Mouse (Mus musculus): Measurements from ENCODE around the gene Ephb6. TPM values are rescaled to one million over a fixed set of nuclear protein-coding genes. Genes with fewer than 3 reads are reported as not detected.
A peak's percentile ranks its signal among the peaks of the same experiment; 100 is the strongest.
"Not testable (repeated sequence)": the region's sequence is repeated elsewhere in the genome, so short reads cannot be mapped to it uniquely, and the experiment has no call there.

Gene Ephb6
- 11.7 and 11.8 TPM in 2 replicates for polyA plus RNA-seq (2014; fragmentation: Nextera tagmentation; extraction: Ambion mirVana)

DNA sequence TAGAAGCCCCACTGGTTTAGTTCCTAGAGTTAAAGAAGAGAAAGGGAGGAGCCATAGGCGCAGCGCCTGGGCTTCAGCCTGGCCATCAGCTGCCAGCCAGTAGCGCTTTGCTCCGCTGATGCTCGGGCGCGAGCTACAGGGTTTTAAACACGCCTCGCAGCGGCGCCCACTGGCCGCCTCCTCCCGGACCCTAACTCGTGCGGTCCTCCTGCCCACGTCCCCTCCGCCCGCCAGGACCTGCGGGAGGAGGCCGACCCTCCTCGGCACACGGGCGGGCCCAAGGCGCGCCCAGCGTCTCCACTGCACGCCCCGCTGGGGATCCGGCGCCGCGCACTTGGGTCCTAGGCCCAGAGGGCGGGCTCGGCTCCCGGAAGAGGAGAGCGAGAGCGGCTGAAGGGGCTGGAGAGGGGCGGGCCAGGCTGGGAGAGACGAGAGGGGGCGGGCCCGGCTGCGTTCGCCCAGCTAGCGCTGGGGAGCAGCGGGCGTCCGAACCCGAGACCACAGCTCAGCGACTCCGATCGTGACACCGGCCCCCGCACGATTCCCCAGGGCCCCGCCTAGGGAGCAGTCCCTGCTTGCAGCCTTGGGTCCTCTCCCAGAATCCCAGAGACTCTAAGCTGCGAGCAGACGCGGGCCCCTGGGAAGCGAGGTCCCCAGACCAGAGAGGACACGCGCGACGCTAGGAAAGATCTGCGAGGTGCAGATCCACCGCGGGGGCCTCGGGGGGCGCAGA is at the start of gene Ephb6:
Gene Ephb6 (plus strand): TSS at position 422 of the 733 bp plus-strand sequence.
- H3K4me3 ChIP-seq (ENCODE audit: low read depth, low read length), result peak within 1 kb of the TSS; percentile 69
- ATAC-seq (ENCODE audit: insufficient number of reproducible peaks, insufficient read depth, low FRiP score, low read depth), result peak; percentile 95
- no peaks in the 10 kb centered on the region for H3K27me3 ChIP-seq (ENCODE audit: control insufficient read depth, insufficient read depth, low read length)
- no peaks in the 10 kb centered on the region for H3K36me3 ChIP-seq (ENCODE audit: control insufficient read depth, insufficient read depth, low read length)
- H3K4me2 ChIP-seq (replicated peaks; ENCODE audit: low read depth, low read length), result peak within 1 kb of the TSS; percentile 92
- peak within 1 kb of the TSS; percentile 63 for H3K9ac ChIP-seq (replicated peaks; ENCODE audit: low read depth, low read length)
- H3K27ac ChIP-seq (ENCODE audit: low read length), result peak within 1 kb of the TSS; percentile 91
- H3K4me1 ChIP-seq (ENCODE audit: control insufficient read depth, insufficient read depth, low read length), result 0 out of 2 replicates have a peak, but pooled peaks cover 4% of the 10 kb centered on the region
- WGBS, result under 1% methylated on average over 67 of the region's 68 CpGs
- H3K9me3 ChIP-seq (ENCODE audit: control insufficient read depth, low read depth, low read length), result no peaks in the 10 kb centered on the region

DNA sequence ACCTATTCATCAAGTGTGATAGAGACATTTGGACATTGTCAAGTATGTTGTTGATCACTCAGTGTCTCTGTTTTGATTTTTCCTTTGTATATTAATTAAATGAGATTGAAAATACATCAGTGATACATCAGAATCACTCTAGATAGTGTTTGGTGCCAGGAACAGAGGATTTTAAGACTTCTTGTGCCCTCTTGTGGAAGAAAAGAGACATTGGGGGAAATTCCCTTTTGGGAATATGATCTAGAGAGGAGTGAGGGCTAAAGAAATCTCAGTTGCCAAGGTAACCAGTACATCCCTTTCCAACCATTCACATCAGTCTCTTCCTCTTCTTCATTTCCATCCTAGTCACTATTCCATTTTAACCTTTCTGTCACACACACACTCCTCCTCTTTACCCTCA is 48.9 kb upstream of the Ephb6 start:
- Histone ChIP-seq H3K9ac (replicated peaks; ENCODE audit: low read depth, low read length) (no peak overlapping the region), H3K36me3 (ENCODE audit: control insufficient read depth, insufficient read depth, low read length) (no peaks in the 10 kb centered on the region), H3K9me3 (ENCODE audit: control insufficient read depth, low read depth, low read length) (no peaks in the 10 kb centered on the region), H3K4me1 (ENCODE audit: control insufficient read depth, insufficient read depth, low read length) (no peaks in the 10 kb centered on the region), H3K27me3 (ENCODE audit: control insufficient read depth, insufficient read depth, low read length) (no peaks in the 10 kb centered on the region), H3K4me2 (replicated peaks; ENCODE audit: low read depth, low read length) (no peak overlapping the region), H3K4me3 (ENCODE audit: low read depth, low read length) (no peak overlapping the region), H3K27ac (ENCODE audit: low read length) (no peak overlapping the region)
- ATAC-seq (ENCODE audit: insufficient number of reproducible peaks, insufficient read depth, low FRiP score, low read depth), result no peak

DNA sequence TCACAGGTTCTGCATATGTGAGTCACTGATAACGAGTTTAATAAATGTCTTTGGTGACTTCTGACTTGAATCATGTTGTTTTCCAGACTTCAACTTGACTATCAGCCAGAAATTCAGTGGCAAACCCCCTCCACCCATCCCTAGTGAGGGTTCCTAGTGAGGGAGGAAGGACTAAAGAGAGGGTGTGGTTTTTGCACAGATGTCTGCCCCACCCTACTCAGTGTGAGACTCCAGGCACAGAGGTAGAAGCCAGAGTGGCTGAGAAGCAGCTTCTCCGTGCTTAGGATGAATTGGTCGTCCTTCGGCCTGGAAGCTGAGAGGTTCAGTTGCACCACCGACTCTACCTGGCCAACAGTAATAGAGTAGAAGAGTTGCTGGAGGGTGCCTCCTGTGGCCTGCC is 47.8 kb upstream of the Ephb6 start:
- Histone ChIP-seq H3K4me2 (replicated peaks; ENCODE audit: low read depth, low read length) (no peak overlapping the region), H3K4me1 (ENCODE audit: control insufficient read depth, insufficient read depth, low read length) (no peaks in the 10 kb centered on the region), H3K9me3 (ENCODE audit: control insufficient read depth, low read depth, low read length) (no peaks in the 10 kb centered on the region), H3K36me3 (ENCODE audit: control insufficient read depth, insufficient read depth, low read length) (no peaks in the 10 kb centered on the region), H3K9ac (replicated peaks; ENCODE audit: low read depth, low read length) (no peak overlapping the region), H3K27ac (ENCODE audit: low read length) (no peak overlapping the region), H3K4me3 (ENCODE audit: low read depth, low read length) (no peak overlapping the region), H3K27me3 (ENCODE audit: control insufficient read depth, insufficient read depth, low read length) (no peaks in the 10 kb centered on the region)
- ATAC-seq (ENCODE audit: insufficient number of reproducible peaks, insufficient read depth, low FRiP score, low read depth), result no peak
- 78% methylated on average over 5 of the region's 5 CpGs for WGBS

DNA sequence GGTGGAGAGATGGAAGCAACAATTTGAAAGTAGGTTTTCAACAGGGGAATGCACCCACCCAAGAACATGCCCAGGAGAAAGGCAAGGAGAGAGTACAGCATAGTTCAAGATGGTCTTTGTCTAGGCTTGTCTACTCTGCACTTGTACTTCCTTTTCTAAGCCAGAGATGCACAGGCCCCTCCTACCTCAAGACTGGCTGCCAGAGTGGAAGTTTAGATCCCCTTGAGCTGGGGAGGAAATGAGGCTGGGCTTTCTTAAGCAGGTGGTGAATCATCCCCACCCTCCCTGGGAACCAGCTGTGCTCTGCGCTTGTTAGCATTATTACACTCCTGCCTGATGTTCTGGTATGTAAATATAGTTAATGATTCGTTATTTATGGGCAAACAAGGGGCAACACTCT is 47.0 kb upstream of the Ephb6 start:
- WGBS, result 47% methylated on average over 2 of the region's 2 CpGs
- Histone ChIP-seq H3K27me3 (ENCODE audit: control insufficient read depth, insufficient read depth, low read length) (no peaks in the 10 kb centered on the region), H3K36me3 (ENCODE audit: control insufficient read depth, insufficient read depth, low read length) (no peaks in the 10 kb centered on the region), H3K4me3 (ENCODE audit: low read depth, low read length) (no peak overlapping the region), H3K4me2 (replicated peaks; ENCODE audit: low read depth, low read length) (no peak overlapping the region), H3K9ac (replicated peaks; ENCODE audit: low read depth, low read length) (no peak overlapping the region), H3K27ac (ENCODE audit: low read length) (no peak overlapping the region), H3K9me3 (ENCODE audit: control insufficient read depth, low read depth, low read length) (no peaks in the 10 kb centered on the region), H3K4me1 (ENCODE audit: control insufficient read depth, insufficient read depth, low read length) (no peaks in the 10 kb centered on the region)
- no peak for ATAC-seq (ENCODE audit: insufficient number of reproducible peaks, insufficient read depth, low FRiP score, low read depth)

DNA sequence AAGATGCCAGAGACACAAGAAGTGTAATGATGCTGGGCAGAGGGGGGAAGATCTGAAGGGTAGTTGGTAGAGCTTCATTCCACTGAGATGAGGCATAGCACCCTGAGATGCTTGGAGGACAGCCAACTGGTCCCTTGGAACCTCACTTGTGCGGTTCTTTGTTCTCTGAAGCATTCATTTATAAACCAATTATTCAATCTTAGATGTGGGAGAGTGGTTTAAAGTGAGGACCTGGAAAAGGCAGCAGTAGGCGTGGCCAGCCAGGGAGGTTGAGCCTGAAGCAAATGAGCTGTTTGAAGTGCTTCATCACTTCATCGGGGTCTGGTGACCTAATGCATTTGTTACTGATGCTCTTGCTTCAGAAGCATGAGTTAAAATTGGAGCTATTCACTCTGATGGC is 46.0 kb upstream of the Ephb6 start:
- Histone ChIP-seq H3K4me1 (ENCODE audit: control insufficient read depth, insufficient read depth, low read length) (no peaks in the 10 kb centered on the region), H3K9me3 (ENCODE audit: control insufficient read depth, low read depth, low read length) (no peaks in the 10 kb centered on the region), H3K9ac (replicated peaks; ENCODE audit: low read depth, low read length) (no peak overlapping the region), H3K27me3 (ENCODE audit: control insufficient read depth, insufficient read depth, low read length) (no peaks in the 10 kb centered on the region), H3K36me3 (ENCODE audit: control insufficient read depth, insufficient read depth, low read length) (no peaks in the 10 kb centered on the region), H3K4me2 (replicated peaks; ENCODE audit: low read depth, low read length) (no peak overlapping the region), H3K4me3 (ENCODE audit: low read depth, low read length) (no peak overlapping the region), H3K27ac (ENCODE audit: low read length) (no peak overlapping the region)
- ATAC-seq (ENCODE audit: insufficient number of reproducible peaks, insufficient read depth, low FRiP score, low read depth), result no peak
- WGBS, result 49% methylated on average over 3 of the region's 3 CpGs

GRCm38 (mm10) chr6:41560273-41560672 is 45.0 kb upstream of the Ephb6 start:
- no peak for ATAC-seq (ENCODE audit: insufficient number of reproducible peaks, insufficient read depth, low FRiP score, low read depth)
- Histone ChIP-seq H3K4me3 (ENCODE audit: low read depth, low read length) (no peak overlapping the region), H3K27me3 (ENCODE audit: control insufficient read depth, insufficient read depth, low read length) (no peaks in the 10 kb centered on the region), H3K36me3 (ENCODE audit: control insufficient read depth, insufficient read depth, low read length) (no peaks in the 10 kb centered on the region), H3K9ac (replicated peaks; ENCODE audit: low read depth, low read length) (no peak overlapping the region), H3K4me1 (ENCODE audit: control insufficient read depth, insufficient read depth, low read length) (no peaks in the 10 kb centered on the region), H3K4me2 (replicated peaks; ENCODE audit: low read depth, low read length) (no peak overlapping the region), H3K27ac (ENCODE audit: low read length) (no peak overlapping the region), H3K9me3 (ENCODE audit: control insufficient read depth, low read depth, low read length) (no peaks in the 10 kb centered on the region)
- 81% methylated on average over 2 of the region's 2 CpGs for WGBS

DNA sequence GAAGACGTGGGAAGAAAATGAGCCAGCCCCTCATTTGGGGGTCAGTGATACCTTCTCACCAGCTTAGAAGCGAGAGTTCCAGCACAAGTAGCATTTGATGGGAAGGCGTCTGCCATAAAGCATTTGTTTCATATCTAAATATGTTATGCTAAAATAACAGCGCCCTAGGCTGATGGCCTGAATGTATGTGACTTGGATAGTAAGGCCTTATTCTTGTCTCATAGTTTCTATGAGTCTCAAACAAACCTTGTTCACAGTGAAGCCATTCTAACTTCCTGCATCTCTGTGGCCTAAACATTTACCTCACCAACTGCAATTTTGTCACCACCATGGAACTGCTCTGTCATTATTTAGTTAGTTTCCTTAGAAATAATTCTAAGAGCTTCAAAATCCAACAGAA is 42.7 kb upstream of the Ephb6 start:
- no peaks in the 10 kb centered on the region for H3K36me3 ChIP-seq (ENCODE audit: control insufficient read depth, insufficient read depth, low read length)
- H3K27me3 ChIP-seq (ENCODE audit: control insufficient read depth, insufficient read depth, low read length), result no peaks in the 10 kb centered on the region
- no peaks in the 10 kb centered on the region for H3K4me1 ChIP-seq (ENCODE audit: control insufficient read depth, insufficient read depth, low read length)
- H3K4me2 ChIP-seq (replicated peaks; ENCODE audit: low read depth, low read length), result no peak overlapping the region
- no peaks in the 10 kb centered on the region for H3K9me3 ChIP-seq (ENCODE audit: control insufficient read depth, low read depth, low read length)
- H3K27ac ChIP-seq (ENCODE audit: low read length), result no peak overlapping the region
- H3K4me3 ChIP-seq (ENCODE audit: low read depth, low read length), result no peak overlapping the region
- no peak for ATAC-seq (ENCODE audit: insufficient number of reproducible peaks, insufficient read depth, low FRiP score, low read depth)
- H3K9ac ChIP-seq (replicated peaks; ENCODE audit: low read depth, low read length), result no peak overlapping the region
- 95% methylated on average over 4 of the region's 4 CpGs for WGBS

GRCm38 (mm10) chr6:41563104-41563951 is 42.0 kb upstream of the Ephb6 start:
- not testable (repeated sequence) for H3K9me3 ChIP-seq (ENCODE audit: control insufficient read depth, low read depth, low read length); H3K4me3 ChIP-seq (ENCODE audit: low read depth, low read length); H3K4me1 ChIP-seq (ENCODE audit: control insufficient read depth, insufficient read depth, low read length); ATAC-seq (ENCODE audit: insufficient number of reproducible peaks, insufficient read depth, low FRiP score, low read depth); H3K27ac ChIP-seq (ENCODE audit: low read length); H3K36me3 ChIP-seq (ENCODE audit: control insufficient read depth, insufficient read depth, low read length); H3K27me3 ChIP-seq (ENCODE audit: control insufficient read depth, insufficient read depth, low read length); H3K9ac ChIP-seq (replicated peaks; ENCODE audit: low read depth, low read length); H3K4me2 ChIP-seq (replicated peaks; ENCODE audit: low read depth, low read length)
- 46% methylated on average over 4 of the region's 23 CpGs for WGBS

All from stomach, embryonic 14.5 days (tissue).